Mouse (Mus musculus) G1E (cell line): ENCODE results near the gene Nhsl2. TPM values are rescaled to one million over a fixed set of nuclear protein-coding genes. Genes with fewer than 3 reads are reported as not detected.

Experiments used
- ATAC-seq: 2 replicates; pipeline ENCODE4 v1.8.0; 2016; ENCODE audit warnings: mild to moderate bottlenecking; ENCODE audit not compliant: insufficient number of reproducible peaks, poor library complexity, low FRiP score, severe bottlenecking; ENCODE audit errors: extremely low read depth
- DNase-seq: peaks from one replicate; pipeline ENCODE4 v3.0.0; 2012; ENCODE audit warnings: low spot score
- H3K27me3 ChIP-seq: 2 replicates; pipeline ENCODE4 v1.6.1; 2012; ENCODE audit warnings: mild to moderate bottlenecking, low read length, inconsistent platforms; ENCODE audit not compliant: insufficient read depth
- H3K36me3 ChIP-seq: replicated peaks from 2 replicates; pipeline ENCODE3; 2012; ENCODE audit warnings: mild to moderate bottlenecking, inconsistent platforms
- H3K4me1 ChIP-seq: 2 replicates; pipeline ENCODE4 v1.6.1; 2012; ENCODE audit warnings: low read depth, low read length, inconsistent platforms, mixed read lengths; ENCODE audit not compliant: insufficient read depth
- H3K4me3 ChIP-seq: 2 replicates; pipeline ENCODE4 v1.5.1; 2012; ENCODE audit warnings: low read depth, mild to moderate bottlenecking, inconsistent platforms, low read length, moderate library complexity, mixed read lengths
- H3K9me3 ChIP-seq: replicated peaks from 2 replicates; pipeline ENCODE4 v1.6.1; 2012; ENCODE audit warnings: inconsistent platforms
- CTCF ChIP-seq: IDR thresholded peaks from 2 replicates; pipeline ENCODE4 v1.5.1; 2012; ENCODE audit warnings: low read depth, low read length, inconsistent platforms, mixed read lengths
- GATA1 ChIP-seq: IDR thresholded peaks from 2 replicates; pipeline ENCODE4 v1.6.1; 2012; ENCODE audit warnings: borderline replicate concordance, low read length, inconsistent platforms, mixed read lengths
- GATA2 ChIP-seq: IDR thresholded peaks from 2 replicates; pipeline ENCODE4 v1.6.1; 2012; ENCODE audit warnings: low read depth, low read length, inconsistent platforms, borderline replicate concordance
- POLR2AphosphoS5 ChIP-seq: IDR thresholded peaks from 2 replicates; pipeline ENCODE4 v1.6.1; 2012; ENCODE audit warnings: low read depth, low read length, inconsistent platforms; ENCODE audit not compliant: insufficient replicate concordance
- TAL1 ChIP-seq: conservative IDR thresholded peaks from 2 replicates; pipeline ENCODE4 v1.6.1; 2012; ENCODE audit warnings: low read depth, low read length, inconsistent platforms, mixed read lengths
- polyA plus RNA-seq: library from polyadenylated mRNA; stranded (reverse); fragments of >175 nt; gene quantifications from 2 replicates; pipeline ENCODE4 v1.2.3, GENCODE M21; 2012
- total RNA-seq, 2 experiments: library from RNA; stranded (forward) in 1 of 2; stranded (reverse) in 1 of 2; fragments of 200-1000 nt in 1 of 2; fragments of >200 nt in 1 of 2; fragmentation: Nextera tagmentation in 1 of 2; gene quantifications; 2 replicates each; pipeline ENCODE4 v1.2.3; 2014 to 2017

The Nhsl2 gene
- total and polyA plus RNA-seq, 3 experiments: 0.02 to 0.05 TPM; not detected in 1

DNA sequence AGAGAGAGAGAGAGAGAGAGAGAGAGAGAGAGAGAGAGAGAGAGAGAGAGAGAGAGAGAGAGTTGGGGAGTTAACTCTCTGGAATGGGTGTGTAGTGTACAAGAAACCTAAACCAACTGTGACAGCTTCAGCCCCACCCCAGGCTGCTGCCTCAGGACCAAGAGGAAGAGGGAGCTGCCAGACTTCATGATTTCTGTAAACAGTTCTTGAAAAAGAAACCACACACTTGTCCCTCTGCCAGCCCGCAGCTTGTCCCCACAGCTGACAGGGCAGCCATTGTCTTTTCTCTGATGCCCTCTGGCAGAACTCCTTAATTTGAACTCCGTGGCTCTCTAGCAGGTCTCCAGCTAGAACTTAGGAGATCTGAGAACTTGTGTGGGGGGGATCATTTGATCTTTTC lies 211.7 kb downstream of the Nhsl2 start:
- Histone ChIP-seq H3K27me3 (no peaks in the 10 kb centered on the region), H3K9me3 (no peaks in the 10 kb centered on the region), H3K36me3 (no peaks in the 10 kb centered on the region), H3K4me1 (no peaks in the 10 kb centered on the region; the same call in 1 of the 2 replicates), H3K4me3 (no peak overlapping the region)
- TF ChIP-seq POLR2AphosphoS5 (no peak), CTCF (no peak), GATA1 (no peak), TAL1 (no peak), GATA2 (no peak)
- no peak for DNase-seq
- ATAC-seq: no peak

DNA sequence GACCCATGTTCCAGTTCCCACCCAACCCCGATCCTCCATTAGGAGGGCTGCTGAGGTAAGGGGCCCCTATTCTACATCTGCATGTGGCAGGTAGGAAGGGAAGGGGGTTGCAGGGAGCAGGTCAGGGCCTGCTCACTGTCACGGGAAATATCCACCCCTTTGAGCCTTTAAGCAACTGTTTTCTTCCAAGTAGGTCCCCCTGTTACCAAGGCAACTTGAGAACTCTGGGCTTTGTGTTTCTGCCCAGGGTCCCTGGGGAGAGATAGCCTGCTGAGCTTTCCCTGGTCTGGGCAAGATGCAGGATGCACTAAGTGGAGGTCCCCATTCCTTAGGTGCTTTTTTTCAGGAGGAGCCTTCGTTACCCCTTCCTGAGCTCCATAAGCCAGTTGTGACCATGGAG lies 214.9 kb downstream of the Nhsl2 start:
- no peak for ATAC-seq
- no peaks in the 10 kb centered on the region for H3K36me3 ChIP-seq
- H3K4me1 ChIP-seq: no peaks in the 10 kb centered on the region; the same call in 1 of the 2 replicates
- H3K27me3 ChIP-seq: no peaks in the 10 kb centered on the region; the same call in 1 of the 2 replicates
- H3K4me3 ChIP-seq: no peak overlapping the region
- H3K9me3 ChIP-seq: no peaks in the 10 kb centered on the region
- DNase-seq: no peak
- TF ChIP-seq TAL1 (no peak), GATA1 (no peak), CTCF (no peak), POLR2AphosphoS5 (no peak), GATA2 (no peak)

GRCm38 (mm10) chrX:102065213-102065775 lies 216.1 kb downstream of the Nhsl2 start:
- H3K9me3 ChIP-seq: no peaks in the 10 kb centered on the region
- H3K4me1 ChIP-seq: no peaks in the 10 kb centered on the region; the same call in 1 of the 2 replicates
- ATAC-seq (no peak), DNase-seq (no peak)
- no peak for TF ChIP-seq TAL1
- TF ChIP-seq GATA2: no peak
- TF ChIP-seq CTCF: no peak
- no peak for TF ChIP-seq POLR2AphosphoS5
- TF ChIP-seq GATA1: no peak
- no peak overlapping the region for H3K4me3 ChIP-seq
- H3K27me3 ChIP-seq: no peaks in the 10 kb centered on the region; the same call in 1 of the 2 replicates
- no peaks in the 10 kb centered on the region for H3K36me3 ChIP-seq

DNA sequence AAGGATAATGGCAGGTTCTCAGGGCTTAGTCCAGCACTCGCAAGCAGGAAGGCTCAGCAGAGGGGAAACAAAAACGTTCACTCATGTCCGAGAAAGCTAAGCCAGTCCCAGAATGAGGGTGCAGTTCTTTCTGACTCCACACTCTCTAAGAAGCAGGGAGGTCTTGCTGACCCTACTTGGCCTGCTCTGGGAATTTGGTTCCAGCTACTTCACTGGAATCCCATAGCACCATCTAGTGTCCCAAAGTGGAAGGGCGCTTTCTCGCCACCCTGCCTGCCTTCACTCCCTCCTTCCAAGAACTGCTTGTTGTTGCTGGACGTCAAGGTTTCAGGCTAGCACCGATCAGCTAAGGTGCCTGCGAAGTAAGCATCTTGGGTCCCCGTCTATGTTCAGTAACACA lies 216.9 kb downstream of the Nhsl2 start:
- TF ChIP-seq GATA2 (no peak), CTCF (peak; percentile 44; the same call in 1 of the 2 replicates), GATA1 (no peak), POLR2AphosphoS5 (no peak), TAL1 (no peak)
- H3K27me3 ChIP-seq: peaks cover 7% of the 10 kb centered on the region; the same call in 1 of the 2 replicates
- no peak for DNase-seq

DNA sequence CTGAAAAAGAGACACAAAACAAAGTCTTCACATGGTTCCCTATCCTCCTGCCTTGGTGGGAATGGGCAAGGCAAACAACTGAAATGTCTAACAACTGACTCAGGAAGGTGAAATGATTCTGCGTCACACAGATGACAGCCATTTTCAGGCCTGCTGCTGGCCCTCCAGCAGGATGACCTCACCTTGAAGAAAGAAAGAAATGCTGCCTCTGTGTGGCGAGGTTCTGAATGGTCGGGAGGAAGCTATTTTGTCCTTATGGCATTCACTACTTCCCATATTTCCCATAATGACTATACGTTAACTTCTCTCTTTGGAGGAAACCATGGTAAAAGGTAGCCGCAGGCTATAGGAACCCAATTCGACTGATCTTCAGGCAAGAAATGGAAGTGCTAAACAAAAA lies 217.9 kb downstream of the Nhsl2 start:
- no peaks in the 10 kb centered on the region for H3K9me3 ChIP-seq
- H3K4me3 ChIP-seq: no peak overlapping the region
- no peak for DNase-seq
- H3K36me3 ChIP-seq: no peaks in the 10 kb centered on the region
- no peak for ATAC-seq
- H3K4me1 ChIP-seq: no peaks in the 10 kb centered on the region
- H3K27me3 ChIP-seq: peaks cover 10% of the 10 kb centered on the region; the same call in 1 of the 2 replicates
- no peak for TF ChIP-seq GATA1
- TF ChIP-seq POLR2AphosphoS5: no peak
- TF ChIP-seq CTCF: no peak
- no peak for TF ChIP-seq TAL1
- no peak for TF ChIP-seq GATA2

More for the DNA sequence above, 216.9 kb downstream of the Nhsl2 start:
- Histone ChIP-seq H3K9me3 (no peaks in the 10 kb centered on the region), H3K4me1 (no peaks in the 10 kb centered on the region), H3K4me3 (no peak overlapping the region), H3K36me3 (no peaks in the 10 kb centered on the region)
- no peak for ATAC-seq

DNA sequence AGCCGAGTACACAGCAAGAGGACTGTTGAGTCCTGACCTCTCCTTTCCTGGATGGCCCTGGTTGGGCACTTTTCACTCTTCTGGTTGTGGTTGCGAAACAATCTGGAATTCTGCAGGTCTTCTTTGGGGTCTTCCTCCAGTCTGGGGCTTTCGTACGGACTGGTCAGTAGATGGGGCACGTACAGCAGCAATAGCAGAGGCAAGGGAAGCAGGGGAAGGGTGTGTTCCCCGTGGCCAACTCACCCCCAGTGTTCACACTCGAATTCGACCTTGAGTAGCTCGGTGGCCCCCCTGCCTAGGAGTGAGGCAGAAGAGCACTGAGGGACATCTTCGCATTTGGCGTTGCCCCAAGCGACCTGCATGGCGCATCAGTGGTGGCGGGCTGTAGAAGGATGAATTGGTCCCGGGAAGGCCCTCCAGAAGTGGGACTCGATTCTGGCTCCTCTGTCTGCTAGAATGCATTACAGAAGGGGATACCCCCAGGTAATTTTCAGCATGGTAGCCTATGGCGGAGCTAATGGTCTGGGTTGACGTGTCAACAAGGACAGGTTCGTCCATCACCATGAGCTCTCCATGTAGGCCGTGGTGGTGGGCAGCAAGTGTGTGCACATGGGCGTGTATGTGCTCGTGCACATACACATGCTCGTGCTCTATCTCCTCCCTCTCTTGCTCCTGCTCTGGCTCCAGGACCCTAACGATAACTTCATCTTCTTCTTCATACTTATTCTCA lies 219.8 kb downstream of the Nhsl2 start:
- no peaks in the 10 kb centered on the region for H3K9me3 ChIP-seq
- no peaks in the 10 kb centered on the region for H3K4me1 ChIP-seq
- H3K36me3 ChIP-seq: no peaks in the 10 kb centered on the region
- TF ChIP-seq GATA2 (no peak), TAL1 (no peak), CTCF (no peak), GATA1 (no peak), POLR2AphosphoS5 (no peak)
- ATAC-seq: no peak
- peaks cover 13% of the 10 kb centered on the region; the same call in 1 of the 2 replicates for H3K27me3 ChIP-seq
- no peak for DNase-seq
- no peak overlapping the region for H3K4me3 ChIP-seq
